Mouse (Mus musculus) embryonic facial prominence, embryonic 10.5 days (tissue): ENCODE data around the gene Cdk10. TPM values are rescaled to one million over a fixed set of nuclear protein-coding genes. Genes with fewer than 3 reads are reported as not detected.
"Not testable (repeated sequence)": the region's sequence is repeated elsewhere in the genome, so short reads cannot be mapped to it uniquely, and the experiment has no call there.

Experiments
- DNase-seq: peaks from one replicate; pipeline ENCODE4 v3.0.0-alpha.2; 2017; ENCODE audit warnings: low spot score
- H3K27ac ChIP-seq: fragments of 300-500 bp; sonication (generic); replicated peaks from 2 replicates; pipeline ENCODE4 v1.5.1; 2016; ENCODE audit warnings: mild to moderate bottlenecking
- H3K27me3 ChIP-seq: fragments of 300-500 bp; sonication (generic); replicated peaks from 2 replicates; pipeline ENCODE4 v1.6.1; 2016; ENCODE audit warnings: low read depth, mild to moderate bottlenecking; ENCODE audit not compliant: poor library complexity, severe bottlenecking
- H3K36me3 ChIP-seq: fragments of 300-500 bp; sonication (generic); replicated peaks from 2 replicates; pipeline ENCODE4 v1.6.1; 2016; ENCODE audit warnings: mild to moderate bottlenecking, moderate library complexity
- H3K4me1 ChIP-seq: fragments of 300-500 bp; sonication (generic); 2 replicates; pipeline ENCODE4 v1.6.1; 2016
- H3K4me3 ChIP-seq: fragments of 300-500 bp; sonication (generic); 2 replicates; pipeline ENCODE4 v1.5.1; 2016; ENCODE audit warnings: mild to moderate bottlenecking, moderate library complexity
- H3K9me3 ChIP-seq: fragments of 300-500 bp; sonication (generic); 2 replicates; pipeline ENCODE4 v1.6.1; 2016; ENCODE audit warnings: mild to moderate bottlenecking
- WGBS: fragments of 180-500 bp; shearing (Covaris S2); methylation state at CpG from one replicate; pipeline ENCODE4 v1.1.7; 2016; 5-methylcytosine and 5-hydroxymethylcytosine counted together
- polyA plus RNA-seq: library from polyadenylated mRNA; unstranded; fragments of >200 nt; fragmentation: Nextera tagmentation; extraction: Ambion mirVana; gene quantifications from 2 replicates; pipeline ENCODE4 v1.2.1, GENCODE M21; 2016

Gene Cdk10
- polyA plus RNA-seq, 1 experiment from 2014 or later = 36.4 TPM

DNA sequence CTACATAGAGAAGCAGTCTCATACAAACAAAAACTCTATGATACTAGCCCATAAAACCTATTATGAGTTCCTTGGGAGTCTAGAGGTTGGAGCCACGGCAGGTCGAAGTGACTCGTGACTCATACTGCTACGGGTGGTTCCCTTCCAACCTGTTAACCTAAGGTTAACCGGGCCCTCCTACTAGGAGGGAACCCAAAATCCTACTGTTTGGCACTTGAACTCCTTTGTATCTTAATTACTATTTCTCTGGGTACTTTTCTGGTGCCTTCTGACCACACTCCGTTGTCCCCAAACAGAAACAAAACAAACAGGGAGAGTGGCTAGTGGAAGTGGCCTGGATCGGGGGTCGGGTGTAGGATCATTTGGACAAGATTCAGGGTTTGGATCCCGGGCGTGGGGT is 12.8 kb upstream of the Cdk10 start:
- peak overlapping the region; percentile 99 for H3K4me3 ChIP-seq
- WGBS = 52% methylated on average over 10 of the region's 10 CpGs
- H3K9me3 ChIP-seq = no peaks in the 10 kb centered on the region
- peaks cover 30% of the 10 kb centered on the region for H3K4me1 ChIP-seq
- peaks cover 37% of the 10 kb centered on the region for H3K36me3 ChIP-seq
- DNase-seq = no peak
- H3K27ac ChIP-seq = peak overlapping the region; percentile 90
- no peaks in the 10 kb centered on the region; the same call in 1 of the 2 replicates for H3K27me3 ChIP-seq

DNA sequence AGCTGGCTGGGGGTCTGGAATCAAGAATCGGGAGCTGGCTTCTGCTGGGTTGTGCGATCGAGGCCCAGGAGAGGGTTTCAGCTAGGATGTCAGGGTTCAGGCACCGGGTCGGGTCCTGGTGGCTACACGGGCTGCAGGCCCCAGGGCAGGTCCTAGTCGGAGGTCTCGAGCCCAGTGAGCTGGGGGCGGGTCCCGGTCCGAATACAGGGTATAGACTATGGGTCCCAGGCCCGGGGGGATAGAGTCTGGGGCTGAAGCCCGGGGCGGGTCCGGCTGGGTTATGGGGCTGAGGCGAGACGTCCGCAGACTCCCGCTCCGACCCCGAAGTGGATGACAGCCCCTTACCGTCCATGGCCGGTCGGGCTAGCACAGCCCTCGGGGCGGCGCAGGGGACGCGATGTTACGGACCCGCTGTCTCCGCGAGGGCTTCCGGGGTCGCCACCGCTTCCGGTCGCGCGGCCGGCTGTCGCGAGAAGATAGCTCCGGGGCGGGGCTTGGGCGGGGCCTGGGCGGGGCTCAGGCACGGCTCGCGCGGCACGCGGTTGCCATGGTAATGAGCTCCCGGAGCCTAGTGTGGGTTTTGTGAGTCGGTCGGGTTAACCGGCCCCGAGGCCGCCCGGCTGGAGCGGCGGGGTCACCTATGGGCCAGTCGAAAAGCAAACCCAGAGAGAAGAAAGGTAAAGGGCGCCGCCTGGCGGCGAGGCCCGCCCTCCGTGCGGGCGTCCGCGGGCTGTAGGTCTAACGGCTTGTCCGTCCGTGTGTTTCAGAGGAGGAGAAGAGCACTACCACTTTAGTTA is 12.1 kb upstream of the Cdk10 start, which contains the start of the genes Chmp1a and Spata33:
Chmp1a (minus strand) TSS at position 443 of the 797 bp plus-strand sequence.
Spata33 (plus strand) TSS at position 512 of the 797 bp plus-strand sequence.
- peaks cover 30% of the 10 kb centered on the region for H3K4me1 ChIP-seq
- H3K27ac ChIP-seq = peak within 1 kb of the TSS; percentile 90

GRCm38 (mm10) chr8:123213118-123213772 is 11.4 kb upstream of the Cdk10 start:
- no peak for DNase-seq
- Histone ChIP-seq H3K4me3 (peak overlapping the region; percentile 99), H3K4me1 (peaks cover 30% of the 10 kb centered on the region), H3K27me3 (no peaks in the 10 kb centered on the region; the same call in 1 of the 2 replicates), H3K9me3 (no peaks in the 10 kb centered on the region), H3K36me3 (peaks cover 23% of the 10 kb centered on the region), H3K27ac (peak overlapping the region; percentile 90)
- 25% methylated on average over 22 of the region's 22 CpGs for WGBS

More for the DNA sequence above, 12.1 kb upstream of the Cdk10 start, which contains the start of the genes Chmp1a and Spata33:
- Histone ChIP-seq H3K9me3 (no peaks in the 10 kb centered on the region), H3K36me3 (peaks cover 30% of the 10 kb centered on the region), H3K4me3 (peak within 1 kb of the TSS; percentile 99), H3K27me3 (no peaks in the 10 kb centered on the region; the same call in 1 of the 2 replicates)
- WGBS = under 1% methylated on average over 76 of the region's 76 CpGs
- DNase-seq = peak; percentile 99

DNA sequence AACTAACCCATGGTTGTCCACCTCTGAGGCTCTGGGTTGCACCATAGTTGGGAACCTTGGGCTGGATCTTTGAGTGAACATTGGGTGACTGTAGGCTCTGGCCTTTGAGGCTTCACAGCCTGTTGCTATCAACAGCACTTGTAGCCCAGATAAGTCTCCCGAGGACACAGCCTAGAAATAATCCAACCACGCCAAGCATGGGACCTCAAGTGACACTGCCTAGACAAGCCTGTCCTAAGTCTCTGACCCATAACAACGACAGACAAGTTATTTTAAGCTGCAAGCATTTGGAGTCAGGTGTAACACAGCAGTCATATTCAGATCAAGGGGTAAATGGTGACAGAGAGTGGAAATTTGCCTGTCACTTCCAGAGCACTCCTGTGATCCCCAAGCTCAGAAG is 9.2 kb upstream of the Cdk10 start:
- no peak for DNase-seq
- Histone ChIP-seq H3K9me3 (no peaks in the 10 kb centered on the region), H3K4me1 (peaks cover 30% of the 10 kb centered on the region), H3K27ac (no peak overlapping the region), H3K36me3 (0 out of 2 replicates have a peak, but pooled peaks cover 1% of the 10 kb centered on the region), H3K27me3 (no peaks in the 10 kb centered on the region; the same call in 1 of the 2 replicates), H3K4me3 (no peak overlapping the region)
- WGBS = 84% methylated on average over 3 of the region's 3 CpGs

- DNase-seq = no peak
- no peaks in the 10 kb centered on the region for H3K27me3 ChIP-seq
- H3K4me1 ChIP-seq = peaks cover 16% of the 10 kb centered on the region
- no peaks in the 10 kb centered on the region for H3K36me3 ChIP-seq
- WGBS = 96% methylated on average over 1 of the region's 1 CpGs
- no peak overlapping the region for H3K27ac ChIP-seq
- no peaks in the 10 kb centered on the region for H3K9me3 ChIP-seq
- H3K4me3 ChIP-seq = no peak overlapping the region
These were observed 3.7 kb upstream of the Cdk10 start for GRCm38 (mm10) chr8:123220917-123221316.

GRCm38 (mm10) chr8:123228416-123228815 is 3.8 kb downstream of the Cdk10 start:
- H3K9me3 ChIP-seq = no peaks in the 10 kb centered on the region
- 97% methylated on average over 1 of the region's 1 CpGs for WGBS
- peaks cover 21% of the 10 kb centered on the region for H3K4me1 ChIP-seq
- DNase-seq = no peak
- H3K4me3 ChIP-seq = no peak overlapping the region
- peaks cover 14% of the 10 kb centered on the region for H3K27me3 ChIP-seq
- H3K27ac ChIP-seq = no peak overlapping the region
- H3K36me3 ChIP-seq = peaks cover 48% of the 10 kb centered on the region

DNA sequence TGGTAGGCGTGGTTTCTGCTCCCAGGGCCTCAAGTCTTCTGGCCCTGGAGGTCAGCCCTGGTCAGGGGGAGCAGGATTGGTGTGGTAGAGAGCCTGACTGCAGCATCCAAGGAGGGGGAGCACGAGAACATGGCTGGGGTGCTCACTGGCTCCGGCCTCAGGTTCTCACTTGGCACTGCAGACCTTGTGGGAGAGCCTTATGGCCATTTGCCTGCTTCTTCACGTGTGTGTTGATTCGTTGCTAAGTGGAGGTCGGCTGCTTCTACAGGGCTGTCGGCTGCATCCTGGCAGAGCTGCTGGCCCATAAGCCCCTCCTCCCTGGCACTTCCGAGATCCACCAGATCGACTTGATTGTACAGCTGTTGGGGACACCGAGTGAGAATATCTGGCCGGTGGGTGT is 5.7 kb downstream of the Cdk10 start:
- peaks cover 48% of the 10 kb centered on the region for H3K36me3 ChIP-seq
- not testable (repeated sequence) for H3K9me3 ChIP-seq, H3K27ac ChIP-seq, H3K4me3 ChIP-seq, DNase-seq
- peaks cover 33% of the 10 kb centered on the region for H3K27me3 ChIP-seq
- 88% methylated on average over 11 of the region's 11 CpGs for WGBS
- H3K4me1 ChIP-seq = peaks cover 24% of the 10 kb centered on the region

GRCm38 (mm10) chr8:123231742-123232141 is 7.1 kb downstream of the Cdk10 start:
- Histone ChIP-seq H3K4me3 (no peak overlapping the region), H3K4me1 (peaks cover 30% of the 10 kb centered on the region), H3K36me3 (peaks cover 43% of the 10 kb centered on the region), H3K27ac (no peak overlapping the region), H3K27me3 (peaks cover 46% of the 10 kb centered on the region), H3K9me3 (no peaks in the 10 kb centered on the region)
- WGBS = 63% methylated on average over 5 of the region's 5 CpGs
- DNase-seq = no peak

GRCm38 (mm10) chr8:123232553-123232952 is 7.9 kb downstream of the Cdk10 start:
- no peak for DNase-seq
- Histone ChIP-seq H3K4me1 (peaks cover 30% of the 10 kb centered on the region), H3K4me3 (no peak overlapping the region), H3K9me3 (no peaks in the 10 kb centered on the region), H3K27ac (no peak overlapping the region), H3K36me3 (peaks cover 35% of the 10 kb centered on the region), H3K27me3 (peaks cover 51% of the 10 kb centered on the region)
- WGBS = 50% methylated on average over 7 of the region's 7 CpGs

- Histone ChIP-seq H3K4me3 (0 out of 2 replicates have a peak overlapping the region, but pooled peaks have one; percentile 8), H3K4me1 (peaks cover 30% of the 10 kb centered on the region), H3K36me3 (peaks cover 28% of the 10 kb centered on the region), H3K27me3 (peaks cover 51% of the 10 kb centered on the region), H3K9me3 (no peaks in the 10 kb centered on the region), H3K27ac (no peak overlapping the region)
- WGBS = 65% methylated on average over 13 of the region's 13 CpGs
- no peak for DNase-seq
These were observed 8.7 kb downstream of the Cdk10 start for GRCm38 (mm10) chr8:123233300-123233699.

DNA sequence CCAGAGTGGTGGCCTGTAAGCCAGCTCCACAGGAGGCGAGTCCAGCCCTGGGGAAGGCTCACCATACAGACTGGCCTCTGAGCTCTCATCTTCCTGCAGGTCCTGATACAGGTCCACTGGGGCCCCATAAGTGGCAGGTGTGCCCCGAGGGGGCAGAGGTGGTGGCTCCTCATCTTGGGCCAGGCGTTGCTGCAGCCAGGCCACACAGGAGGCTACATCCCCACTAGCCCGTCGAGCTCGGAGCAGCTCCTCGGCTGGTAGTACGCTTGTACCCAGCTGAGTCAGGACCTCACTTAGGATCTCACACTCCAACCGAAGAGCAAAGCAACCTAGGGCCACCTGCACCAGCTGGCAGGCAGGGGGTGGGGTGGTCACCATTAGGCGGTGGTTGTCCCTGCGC is 9.1 kb downstream of the Cdk10 start:
- 80% methylated on average over 11 of the region's 11 CpGs for WGBS
- 0 out of 2 replicates have a peak overlapping the region, but pooled peaks have one; percentile 8 for H3K4me3 ChIP-seq
- H3K4me1 ChIP-seq = peaks cover 30% of the 10 kb centered on the region
- DNase-seq = peak; percentile 19
- peaks cover 51% of the 10 kb centered on the region for H3K27me3 ChIP-seq
- peaks cover 23% of the 10 kb centered on the region for H3K36me3 ChIP-seq
- no peaks in the 10 kb centered on the region for H3K9me3 ChIP-seq
- no peak overlapping the region for H3K27ac ChIP-seq

- Histone ChIP-seq H3K27ac (no peak overlapping the region; the same call in 1 of the 2 replicates), H3K4me1 (peaks cover 30% of the 10 kb centered on the region), H3K4me3 (peak overlapping the region; percentile 57), H3K27me3 (peaks cover 51% of the 10 kb centered on the region), H3K9me3 (no peaks in the 10 kb centered on the region), H3K36me3 (peaks cover 12% of the 10 kb centered on the region)
- DNase-seq = peak; percentile 23
- 42% methylated on average over 13 of the region's 13 CpGs for whole genome bisulfite sequencing
These were observed 10.4 kb downstream of the Cdk10 start for GRCm38 (mm10) chr8:123234918-123235519.
